Mouse (Mus musculus) liver (tissue): Measurements from ENCODE around the gene Lrrc2.

ENCODE experiments used
- DNase-seq: peaks from one replicate; pipeline ENCODE4 v3.0.0-alpha.2; 2020; ENCODE audit warnings: mixed read lengths

Lrrc2 gene

GRCm38 (mm10) chr9:110948813-110949310 is 2.5 kb upstream of the Lrrc2 start:
- DNase-seq: no peak

DNA sequence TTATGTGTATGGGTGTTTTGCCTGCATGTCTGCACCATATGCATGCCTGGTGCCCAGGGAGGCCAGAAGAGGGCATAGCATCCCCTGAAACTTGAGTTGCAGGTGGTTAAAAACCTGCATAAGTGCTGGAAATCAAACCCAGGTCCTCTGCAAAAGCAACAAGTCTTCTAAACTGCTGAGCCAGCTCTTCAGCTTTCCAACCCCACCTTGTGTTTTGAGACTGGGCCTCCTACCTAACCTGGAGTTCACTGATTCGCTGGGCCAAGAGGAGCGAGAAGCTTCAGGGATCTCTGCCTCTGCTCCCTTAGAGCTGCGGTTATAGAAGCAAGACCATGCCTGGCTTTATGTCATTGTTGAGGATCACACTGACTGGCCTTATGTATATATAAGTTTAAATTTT is 1.2 kb upstream of the Lrrc2 start:
- no peak for DNase-seq

GRCm38 (mm10) chr9:110951866-110952265 is 521 bp downstream of the Lrrc2 start:
- no peak for DNase-seq

DNA sequence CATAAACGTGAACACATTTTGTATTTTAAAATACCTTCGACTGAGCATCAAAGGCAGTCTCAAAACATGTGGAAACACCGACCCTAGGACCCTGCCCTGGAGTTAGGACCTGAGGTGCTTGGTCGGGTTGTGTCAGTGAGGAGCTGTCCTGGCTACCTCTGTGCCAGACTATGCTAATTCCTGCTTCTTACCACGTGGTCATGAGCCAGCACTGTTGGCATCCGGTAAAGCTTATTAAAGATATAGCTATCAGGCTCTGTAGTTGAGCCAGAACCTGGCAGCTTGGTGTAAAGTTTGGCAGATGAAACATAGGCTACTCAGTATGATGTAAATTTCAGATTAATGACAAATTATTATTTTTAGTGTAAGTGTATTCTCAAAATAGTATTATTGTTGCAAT is 1.1 kb downstream of the Lrrc2 start:
- no peak for DNase-seq

GRCm38 (mm10) chr9:110952931-110953549 is 1.7 kb downstream of the Lrrc2 start:
- no peak for DNase-seq

GRCm38 (mm10) chr9:110953550-110954461 is 2.5 kb downstream of the Lrrc2 start:
- DNase-seq: peak; percentile 68

DNA sequence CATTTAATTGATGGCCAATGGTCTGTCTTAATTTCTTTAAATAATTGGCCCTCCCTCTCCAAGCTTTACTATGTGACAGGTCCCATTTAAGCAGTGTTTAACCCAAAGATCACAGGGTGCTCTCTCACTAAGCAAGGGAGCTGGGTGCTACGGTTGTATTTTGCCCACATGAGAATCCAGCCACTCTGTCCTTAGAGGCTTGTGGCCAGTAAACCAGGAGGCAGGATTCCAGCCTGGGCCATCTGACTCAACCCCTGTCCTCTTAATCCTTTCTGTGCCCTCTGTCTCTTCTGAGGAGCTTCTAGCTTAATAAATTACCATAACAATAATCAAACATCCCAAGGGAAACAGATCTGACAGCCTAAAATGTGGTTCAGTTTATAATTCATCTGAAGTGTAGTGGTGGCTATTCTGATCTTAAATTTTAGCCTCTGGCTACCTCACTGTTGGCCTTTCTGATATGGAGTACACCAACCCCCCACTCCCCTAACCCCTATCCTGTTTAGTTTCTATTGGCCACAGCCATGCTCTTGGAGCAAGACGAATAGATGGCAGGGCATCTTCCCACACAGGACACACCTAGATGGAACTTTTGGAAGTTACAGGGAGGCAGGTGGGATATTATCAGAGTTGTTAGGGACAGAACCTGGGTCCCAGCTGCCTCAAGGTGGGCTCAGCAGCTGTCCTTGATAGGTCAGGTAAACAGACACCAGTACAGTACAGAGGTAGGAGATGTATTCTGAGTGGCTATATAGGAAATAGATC is 3.5 kb downstream of the Lrrc2 start:
- DNase-seq: no peak

DNA sequence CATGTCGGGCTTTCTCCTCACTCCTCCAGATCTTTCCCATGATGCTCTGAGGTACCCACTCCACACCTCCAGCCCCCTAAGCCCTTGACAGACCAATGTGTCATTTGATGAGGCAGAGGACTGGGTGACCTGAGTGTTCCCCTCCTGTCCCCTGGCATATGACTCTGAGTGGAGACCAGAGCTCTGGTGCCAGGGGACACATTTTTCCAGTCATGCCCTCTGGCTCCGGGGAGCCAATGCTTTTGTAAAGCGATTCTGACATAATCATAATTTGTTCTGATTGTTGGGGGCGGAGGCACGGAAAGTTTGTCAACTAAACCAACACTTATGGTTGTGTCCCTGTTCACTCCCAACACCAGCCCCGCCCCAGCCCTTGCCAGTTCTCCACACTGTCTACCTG is 4.6 kb downstream of the Lrrc2 start:
- no peak for DNase-seq

- DNase-seq: no peak
Measured at GRCm38 (mm10) chr9:110959669-110960068, 8.3 kb downstream of the Lrrc2 start.

GRCm38 (mm10) chr9:110960230-110961149 is 9.1 kb downstream of the Lrrc2 start:
- DNase-seq: no peak

GRCm38 (mm10) chr9:110961386-110961785 is 10.0 kb downstream of the Lrrc2 start:
- DNase-seq: no peak

GRCm38 (mm10) chr9:110963566-110964115 is 12.3 kb downstream of the Lrrc2 start:
- DNase-seq: no peak

- no peak for DNase-seq
Measured at GRCm38 (mm10) chr9:110965062-110965909, 13.9 kb downstream of the Lrrc2 start.

- no peak for DNase-seq
Measured at GRCm38 (mm10) chr9:110965910-110966231, 14.5 kb downstream of the Lrrc2 start.

GRCm38 (mm10) chr9:110979411-110979810 is 28.1 kb downstream of the Lrrc2 start:
- no peak for DNase-seq

- DNase-seq: no peak
Measured at GRCm38 (mm10) chr9:110982351-110982750, 31.0 kb downstream of the Lrrc2 start.

DNA sequence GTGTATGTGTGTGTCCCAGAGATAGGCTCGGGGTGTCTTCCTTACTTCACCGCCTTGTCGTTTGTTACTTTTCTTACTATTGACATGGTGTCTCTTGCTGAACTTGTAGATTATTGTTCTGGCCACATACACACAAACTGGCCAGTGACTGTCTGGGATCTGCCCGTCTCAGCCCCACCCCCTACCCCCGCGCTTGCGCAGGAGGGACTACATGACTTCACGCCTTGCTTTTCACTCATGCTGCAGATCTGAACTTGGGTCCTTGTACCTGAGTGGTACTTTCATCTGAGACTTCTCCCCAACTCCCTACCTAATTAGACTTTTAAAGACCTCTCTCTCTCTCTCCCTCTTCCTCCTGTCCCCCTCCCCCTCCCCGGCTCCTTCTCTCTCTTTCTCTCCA is 32.8 kb downstream of the Lrrc2 start:
- DNase-seq: no peak

GRCm38 (mm10) chr9:110985541-110985940 is 34.2 kb downstream of the Lrrc2 start:
- DNase-seq: no peak

- DNase-seq: no peak
Measured at GRCm38 (mm10) chr9:110985951-110986350, 34.6 kb downstream of the Lrrc2 start.

DNA sequence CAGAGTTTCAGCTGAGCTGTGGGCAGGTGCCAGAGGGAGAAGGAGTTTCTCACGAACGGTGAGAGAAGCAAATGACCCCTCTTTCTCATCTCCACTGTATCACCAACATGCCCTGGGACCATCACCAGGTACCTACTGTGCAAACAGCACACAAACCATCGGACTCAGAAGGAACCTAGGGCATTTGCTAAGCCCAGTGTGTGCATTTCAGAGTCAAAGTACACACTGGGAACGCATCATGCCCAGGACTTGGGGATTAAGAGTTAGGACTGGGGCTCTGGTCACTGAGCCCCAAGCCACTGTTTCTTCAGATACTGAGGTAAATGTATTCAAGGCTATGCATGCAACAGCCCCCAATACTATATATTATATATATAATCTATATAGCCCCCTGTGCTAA is 36.0 kb downstream of the Lrrc2 start:
- no peak for DNase-seq

DNA sequence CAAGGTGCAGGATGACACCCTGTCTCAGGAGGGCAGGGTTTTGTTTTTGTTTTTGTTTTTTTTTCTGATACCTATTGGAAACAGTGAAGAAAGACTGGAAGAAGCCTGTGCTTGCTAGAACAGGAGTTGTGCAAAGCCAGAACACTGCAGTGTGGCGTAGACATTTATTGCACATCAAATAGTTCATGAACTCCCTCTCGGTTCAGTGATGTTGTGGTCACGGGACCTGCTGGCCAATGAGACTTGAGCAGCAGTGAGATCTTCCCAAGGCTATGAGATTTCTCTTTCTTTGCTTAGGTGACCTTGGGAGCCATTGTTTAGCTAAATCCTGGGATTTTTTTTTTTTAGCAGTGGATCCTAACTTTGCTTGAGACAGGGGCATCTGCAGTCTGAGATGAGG is 36.7 kb downstream of the Lrrc2 start:
- DNase-seq: no peak
